Mouse (Mus musculus) regulatory T cell (primary cell): ENCODE results near the gene Cd68.

ENCODE experiments used
- in situ Hi-C: fragments of 300-600 bp; cut with MboI, MseI; formaldehyde crosslinking; loops from one replicate; pipeline ENCODE4 v1.15.1; 2025; ENCODE audit warnings: high pct_unique_total_duplicates

Cd68 gene

DNA sequence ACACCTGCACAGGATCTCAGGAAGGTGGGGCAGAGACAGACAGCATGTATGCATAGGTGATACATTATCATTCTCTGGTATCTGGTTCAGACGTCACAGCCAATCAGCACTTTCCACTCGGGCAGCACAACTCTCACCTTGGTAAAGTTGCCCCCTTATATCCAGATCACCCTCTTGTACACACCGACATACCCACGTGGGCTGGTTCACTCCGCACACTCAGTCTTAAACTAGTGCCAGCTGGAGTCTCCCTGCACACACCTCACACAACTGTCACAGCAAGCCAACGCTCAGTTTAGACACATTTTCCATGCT lies 29.1 kb upstream of the Cd68 start:
- in situ Hi-C loops, result no loop called here

DNA sequence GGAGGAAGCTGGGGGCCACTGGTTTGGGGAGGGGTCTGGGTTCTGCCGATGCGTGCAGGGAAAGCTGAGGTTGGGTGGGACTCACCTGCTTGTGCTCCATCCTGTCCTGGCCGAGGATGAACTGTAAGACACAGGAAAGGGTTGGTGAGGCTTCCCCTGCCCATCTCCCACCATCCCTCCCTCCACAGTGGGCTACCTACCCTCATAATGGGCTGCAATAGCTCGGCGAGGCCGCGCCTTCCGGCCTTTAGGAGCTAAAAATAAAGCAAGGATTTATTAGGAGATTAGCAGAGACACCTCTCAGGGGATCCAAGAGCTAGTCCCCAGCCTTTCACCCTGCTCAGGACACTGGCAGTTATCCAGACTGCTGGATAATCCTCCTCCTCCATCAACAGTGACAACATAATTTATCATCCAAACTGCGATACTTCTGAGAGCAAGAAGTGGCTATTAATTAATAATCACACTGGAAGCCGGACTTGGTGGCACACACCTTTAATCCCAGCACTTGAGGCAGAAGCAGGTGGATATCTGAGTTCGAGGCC lies 27.5 kb upstream of the Cd68 start:
- in situ Hi-C loops, result no loop called here

DNA sequence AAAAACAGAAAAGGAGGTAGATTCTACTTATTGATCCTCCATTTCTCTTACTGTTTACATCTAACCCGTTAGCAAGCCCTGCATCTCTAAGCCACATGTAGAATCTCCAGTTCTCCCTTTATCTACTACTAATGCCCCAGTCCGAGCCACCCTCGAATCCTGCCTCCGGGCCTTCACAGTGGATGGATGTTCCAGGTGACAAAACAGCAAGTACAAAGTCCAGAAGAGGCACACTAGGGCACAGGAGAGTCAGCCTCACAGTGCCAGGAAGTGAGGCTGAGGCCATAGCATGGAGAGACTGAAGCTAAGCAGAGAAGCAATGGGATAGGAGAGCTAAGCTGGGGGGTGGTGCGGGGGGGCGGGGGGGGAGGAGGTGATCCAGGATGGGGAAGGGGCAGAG lies 26.9 kb upstream of the Cd68 start:
- in situ Hi-C loops, result no loop called here

- in situ Hi-C loops, result no loop called here
These were observed 26.4 kb upstream of the Cd68 start for GRCm38 (mm10) chr11:69692196-69692811.

GRCm38 (mm10) chr11:69689891-69690290 lies 23.9 kb upstream of the Cd68 start:
- in situ Hi-C loops, result loop anchor here (5.0 kb wide), 1 partner anchor 32 kb away; no protein-coding TSS in a partner anchor

DNA sequence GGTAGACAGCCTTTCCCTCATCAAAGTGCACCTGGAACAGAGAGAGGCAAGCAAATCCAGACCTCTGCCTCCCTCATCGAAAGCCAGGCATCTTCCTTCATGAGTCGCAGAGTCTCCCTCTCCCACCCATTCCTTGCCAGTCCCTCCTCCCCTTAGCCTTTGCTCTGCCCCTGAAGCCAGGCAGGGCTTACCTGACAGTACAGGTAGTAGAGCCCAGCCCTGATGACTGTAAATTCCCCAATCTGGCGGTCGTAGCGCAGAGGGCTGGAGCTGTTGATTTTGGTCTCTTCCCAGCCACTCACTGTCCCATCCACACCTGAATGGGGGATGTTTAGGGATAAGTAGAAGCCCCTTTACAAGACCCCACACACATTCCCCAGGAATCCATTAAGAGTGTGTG lies 21.1 kb upstream of the Cd68 start:
- in situ Hi-C loops, result loop anchor here (5.0 kb wide), 1 partner anchor 35 kb away; no protein-coding TSS in a partner anchor

DNA sequence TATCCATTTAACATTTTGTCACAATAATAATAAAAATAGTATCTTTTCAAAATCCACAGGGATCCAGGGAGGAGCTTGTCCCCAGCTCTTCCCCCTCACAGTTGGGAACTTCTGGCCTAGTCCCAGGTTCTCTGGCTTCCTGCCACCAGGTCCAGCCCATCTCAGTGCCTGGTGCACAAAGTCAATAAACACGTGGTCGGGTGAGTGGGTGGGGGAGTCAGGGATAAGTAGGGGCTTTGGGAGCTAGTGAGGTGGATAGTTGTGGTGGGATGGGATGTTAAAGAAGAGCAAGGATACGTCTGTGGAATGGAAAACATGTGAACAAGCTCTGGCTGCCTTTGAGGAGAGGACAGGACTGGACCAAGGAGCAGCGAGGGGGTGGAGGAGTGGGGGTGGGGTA lies 20.4 kb upstream of the Cd68 start:
- in situ Hi-C loops, result loop anchor here (5.0 kb wide), 1 partner anchor 36 kb away; no protein-coding TSS in a partner anchor

- in situ Hi-C loops, result loop anchor here (5.0 kb wide), 1 partner anchor 37 kb away; no protein-coding TSS in a partner anchor
These were observed 19.7 kb upstream of the Cd68 start, which contains the start of gene Tnfsf13 for GRCm38 (mm10) chr11:69685526-69686148. Gene Tnfsf13 (minus strand): TSS chr11:69685784.

- in situ Hi-C loops, result loop anchor here (5.0 kb wide), 1 partner anchor 37 kb away; no protein-coding TSS in a partner anchor
These were observed 19.0 kb upstream of the Cd68 start for GRCm38 (mm10) chr11:69684936-69685335.

- in situ Hi-C loops, result no loop called here
These were observed 18.3 kb upstream of the Cd68 start for GRCm38 (mm10) chr11:69684128-69684745.

- in situ Hi-C loops, result no loop called here
These were observed 17.6 kb upstream of the Cd68 start for GRCm38 (mm10) chr11:69683576-69683975.

- in situ Hi-C loops, result no loop called here
These were observed 17.0 kb upstream of the Cd68 start for GRCm38 (mm10) chr11:69682840-69683533.

DNA sequence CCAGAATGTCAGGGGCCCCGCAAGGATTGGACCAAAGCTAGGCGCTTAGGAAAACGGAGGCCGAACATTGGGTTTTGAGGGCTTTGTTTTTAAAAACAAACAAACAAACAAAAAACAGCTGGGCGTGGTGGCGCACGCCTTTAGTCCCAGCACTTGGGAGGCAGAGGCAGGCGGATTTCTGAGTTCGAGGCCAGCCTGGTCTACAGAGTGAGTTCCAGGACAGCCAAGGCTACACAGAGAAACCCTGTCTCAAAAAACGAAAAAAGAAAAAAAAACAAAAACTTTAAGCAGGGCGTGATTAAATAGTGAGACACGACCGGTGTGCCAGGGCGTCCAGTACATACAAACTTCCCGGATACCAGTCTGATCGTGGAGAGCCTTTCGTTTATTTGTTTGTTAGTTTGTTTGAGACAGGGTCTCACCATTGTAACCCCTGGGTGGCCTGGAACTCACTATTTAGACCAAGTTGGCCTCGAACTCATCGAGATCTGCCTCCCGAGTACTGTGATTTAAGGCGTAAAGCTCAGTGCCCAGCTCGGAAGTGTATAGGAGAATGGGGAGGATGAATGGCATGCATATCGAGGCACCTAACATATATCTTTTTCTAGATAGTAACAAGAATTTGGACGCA lies 16.4 kb upstream of the Cd68 start:
- in situ Hi-C loops, result no loop called here

DNA sequence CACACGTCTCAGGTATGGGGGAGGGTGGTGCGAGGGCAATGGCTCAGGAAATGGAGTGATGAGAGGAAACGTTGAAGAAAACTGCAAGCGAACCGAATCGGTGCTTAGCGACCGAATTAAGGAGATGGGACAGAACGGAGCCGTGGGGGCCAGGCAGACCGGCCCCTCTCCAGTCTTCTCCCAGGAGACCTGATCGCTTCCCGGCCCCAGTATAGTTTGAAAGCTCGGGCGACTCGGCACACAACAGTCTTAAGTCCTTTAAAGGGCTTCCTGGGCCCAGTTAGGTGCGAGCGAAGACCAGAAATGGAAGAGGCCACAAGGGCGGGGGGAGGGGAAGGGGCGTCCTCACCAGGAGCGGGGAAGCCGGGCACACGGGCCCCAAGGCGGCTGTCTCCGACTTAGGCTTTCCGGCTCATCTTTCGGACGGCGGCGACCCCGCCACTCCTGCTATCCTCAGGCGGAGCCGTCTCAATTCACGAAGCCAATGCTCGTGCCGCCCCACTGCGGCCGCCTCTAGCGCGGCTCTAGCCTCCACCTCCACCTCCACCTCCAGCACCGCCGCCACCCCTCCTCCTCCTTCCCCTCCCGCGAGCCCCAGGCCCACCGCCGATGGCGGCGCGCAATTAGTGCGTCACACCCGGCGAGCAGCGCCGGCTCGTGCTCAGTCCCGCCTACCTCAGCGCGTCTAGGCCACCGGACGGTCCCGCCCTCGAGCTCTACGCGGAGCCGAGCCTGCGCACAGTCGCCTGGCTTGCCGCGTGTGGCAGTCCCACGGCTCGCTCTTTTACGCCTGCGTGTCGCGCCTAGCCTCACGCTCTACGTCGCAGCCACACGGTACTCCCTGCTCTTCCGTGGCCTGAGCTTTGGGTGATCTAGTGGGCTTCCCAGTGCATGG lies 15.6 kb upstream of the Cd68 start, which contains the start of gene Senp3:
Senp3 (minus strand) TSS at position 771 of the 895 bp plus-strand sequence.
- in situ Hi-C loops, result no loop called here

DNA sequence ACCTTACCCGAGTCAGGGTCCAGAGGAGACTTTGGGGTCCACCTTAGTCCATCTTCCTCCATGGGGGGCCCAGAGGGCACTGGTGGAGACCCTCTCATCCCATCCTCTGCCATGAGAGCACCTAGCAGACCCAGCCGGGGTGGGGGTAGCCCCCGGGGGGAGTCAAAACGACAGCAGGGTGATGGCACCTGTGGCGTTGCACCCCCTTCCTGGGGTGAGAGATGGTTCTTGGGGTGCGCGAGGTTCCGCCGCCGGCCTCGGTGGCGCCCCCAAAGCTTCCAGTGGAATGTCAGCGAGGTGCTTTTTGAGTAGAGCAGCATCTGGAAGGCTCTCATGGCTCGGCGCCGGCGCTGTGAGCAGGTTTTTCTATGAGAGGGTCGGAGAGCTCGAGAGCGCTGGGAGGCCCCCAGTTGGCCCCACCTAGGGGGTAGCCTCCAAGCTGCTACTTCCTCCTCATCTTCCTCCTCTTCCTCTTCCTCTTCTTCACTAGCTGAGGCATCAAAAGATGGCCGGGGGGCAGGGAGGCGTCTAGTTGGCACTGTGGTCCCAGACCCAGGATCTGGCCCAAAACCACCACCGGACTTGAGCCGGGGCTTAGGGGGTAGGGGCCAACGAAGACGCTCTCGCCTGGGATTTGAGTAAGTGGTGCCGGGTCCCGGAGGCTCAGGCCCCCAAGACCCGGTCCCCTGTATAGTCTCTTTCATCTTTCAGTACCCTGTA lies 14.3 kb upstream of the Cd68 start:
- in situ Hi-C loops, result no loop called here

DNA sequence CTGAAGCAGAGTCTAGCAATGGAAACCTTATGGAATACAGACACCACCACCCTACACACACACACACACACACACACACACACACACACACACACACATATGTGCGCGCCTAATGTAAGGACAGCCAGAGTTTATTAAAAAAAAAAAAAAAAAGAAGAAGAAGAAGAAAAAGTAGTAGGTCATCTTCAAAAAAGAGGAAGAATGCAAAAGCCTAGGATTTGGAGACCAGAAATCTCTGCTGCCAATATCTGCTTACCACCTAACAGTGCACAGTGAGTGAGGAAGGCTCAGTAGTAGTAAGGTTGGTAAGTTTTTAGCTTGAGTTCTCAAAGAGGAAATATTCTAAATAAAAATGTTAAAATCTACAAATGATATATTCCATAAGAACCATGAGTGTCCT lies 13.2 kb upstream of the Cd68 start:
- in situ Hi-C loops, result no loop called here

- in situ Hi-C loops, result no loop called here
These were observed 6.3 kb upstream of the Cd68 start, which contains the start of gene Eif4a1 for GRCm38 (mm10) chr11:69672211-69672706. Gene Eif4a1 (minus strand): TSS chr11:69672423.

- in situ Hi-C loops, result no loop called here
These were observed 5.8 kb upstream of the Cd68 start for GRCm38 (mm10) chr11:69671726-69672124.
